Mouse (Mus musculus) limb, embryonic 11.5 days (tissue): ENCODE measurements around the gene Snx1. TPM values are rescaled to one million over a fixed set of nuclear protein-coding genes. Genes with fewer than 3 reads are reported as not detected.

Experiments used
- ATAC-seq: fragments of 200-750 bp; cut with Nextera tagmentation; 2 replicates; pipeline ENCODE4 v1.8.0; 2017; ENCODE audit warnings: low read depth; ENCODE audit not compliant: insufficient number of reproducible peaks, low FRiP score, low TSS enrichment
- DNase-seq: peaks from one replicate; pipeline ENCODE4 v3.0.0-alpha.2; 2015; ENCODE audit warnings: low spot score
- H3K27ac ChIP-seq: fragments of 300-500 bp; sonication (generic); replicated peaks from 2 replicates; pipeline ENCODE4 v1.5.1; 2014; ENCODE audit warnings: low read depth, mild to moderate bottlenecking, low read length
- H3K27me3 ChIP-seq: fragments of 300-500 bp; sonication (generic); 2 replicates; pipeline ENCODE4 v1.6.1; 2014; ENCODE audit warnings: mild to moderate bottlenecking, low read length, mixed read lengths; ENCODE audit not compliant: control insufficient read depth, insufficient read depth
- H3K36me3 ChIP-seq: fragments of 300-500 bp; sonication (generic); 2 replicates; pipeline ENCODE4 v1.6.1; 2014; ENCODE audit warnings: mild to moderate bottlenecking, low read length, moderate library complexity, mixed read lengths; ENCODE audit not compliant: control insufficient read depth, insufficient read depth
- H3K4me1 ChIP-seq: fragments of 300-500 bp; sonication (generic); 2 replicates; pipeline ENCODE4 v1.6.1; 2014; ENCODE audit warnings: low read length, mixed read lengths; ENCODE audit not compliant: control insufficient read depth, insufficient read depth
- H3K4me2 ChIP-seq: fragments of 300-500 bp; sonication (generic); 2 replicates; pipeline ENCODE4 v1.6.1; 2014; ENCODE audit warnings: low read depth, mild to moderate bottlenecking, moderate library complexity; ENCODE audit not compliant: severe bottlenecking
- H3K4me3 ChIP-seq: fragments of 300-500 bp; sonication (generic); 2 replicates; pipeline ENCODE4 v1.5.1; 2014; ENCODE audit warnings: low read depth, low read length
- H3K9ac ChIP-seq: fragments of 300-500 bp; sonication (generic); 2 replicates; pipeline ENCODE4 v1.6.1; 2014; ENCODE audit warnings: mild to moderate bottlenecking, low read length
- H3K9me3 ChIP-seq: fragments of 300-500 bp; sonication (generic); 2 replicates; pipeline ENCODE4 v1.6.1; 2016; ENCODE audit warnings: low read length; ENCODE audit not compliant: control insufficient read depth
- WGBS: fragments of 180-500 bp; shearing (Covaris S2); extraction: QIAGEN DNeasy Blood & Tissue Kit; methylation state at CpG from one replicate; pipeline ENCODE4 v1.1.7; 2014; 5-methylcytosine and 5-hydroxymethylcytosine counted together
- polyA plus RNA-seq: library from polyadenylated mRNA; unstranded; fragments of >200 nt; fragmentation: Nextera tagmentation; extraction: Ambion mirVana; gene quantifications from 2 replicates; pipeline ENCODE4 v1.2.1, GENCODE M21; 2014

Snx1 gene
- polyA plus RNA-seq, 1 experiment from 2014 or later = 123 TPM

GRCm38 (mm10) chr9:66078493-66078892 lies 47.9 kb downstream of the Snx1 start:
- H3K36me3 ChIP-seq = no peaks in the 10 kb centered on the region
- no peaks in the 10 kb centered on the region for H3K9me3 ChIP-seq
- no peaks in the 10 kb centered on the region for H3K27me3 ChIP-seq
- no peak for ATAC-seq
- DNase-seq = peak; percentile 62
- peak overlapping the region; percentile 25; the same call in 1 of the 2 replicates for H3K27ac ChIP-seq
- no peak overlapping the region for H3K4me3 ChIP-seq
- peak overlapping the region; percentile 24; the same call in 1 of the 2 replicates for H3K4me2 ChIP-seq
- H3K4me1 ChIP-seq = no peaks in the 10 kb centered on the region; the same call in 1 of the 2 replicates
- peak overlapping the region; percentile 35; the same call in 1 of the 2 replicates for H3K9ac ChIP-seq
- WGBS = 7% methylated on average over 14 of the region's 14 CpGs

- peak overlapping the region; percentile 24; the same call in 1 of the 2 replicates for H3K4me2 ChIP-seq
- H3K9me3 ChIP-seq = no peaks in the 10 kb centered on the region
- ATAC-seq (no peak), DNase-seq (no peak)
- peak overlapping the region; percentile 25; the same call in 1 of the 2 replicates for H3K27ac ChIP-seq
- H3K36me3 ChIP-seq = no peaks in the 10 kb centered on the region
- 65% methylated on average over 3 of the region's 3 CpGs for WGBS
- H3K4me1 ChIP-seq = no peaks in the 10 kb centered on the region; the same call in 1 of the 2 replicates
- no peak overlapping the region for H3K4me3 ChIP-seq
- no peaks in the 10 kb centered on the region for H3K27me3 ChIP-seq
- H3K9ac ChIP-seq = no peak overlapping the region; the same call in 1 of the 2 replicates
Measured at GRCm38 (mm10) chr9:66078072-66078471, 48.3 kb downstream of the Snx1 start.

- no peak overlapping the region for H3K27ac ChIP-seq
- H3K4me1 ChIP-seq = peaks cover 6% of the 10 kb centered on the region
- no peaks in the 10 kb centered on the region for H3K36me3 ChIP-seq
- H3K9ac ChIP-seq = no peak overlapping the region
- DNase-seq (no peak), ATAC-seq (no peak)
- no peaks in the 10 kb centered on the region for H3K9me3 ChIP-seq
- H3K4me2 ChIP-seq = no peak overlapping the region
- no peak overlapping the region for H3K4me3 ChIP-seq
- H3K27me3 ChIP-seq = peaks cover 13% of the 10 kb centered on the region
- WGBS = 83% methylated on average over 7 of the region's 7 CpGs
Measured at GRCm38 (mm10) chr9:66072754-66073153, 53.6 kb downstream of the Snx1 start.

- H3K4me2 ChIP-seq = no peak overlapping the region
- WGBS = 86% methylated on average over 5 of the region's 5 CpGs
- no peak overlapping the region for H3K9ac ChIP-seq
- H3K36me3 ChIP-seq = peaks cover 17% of the 10 kb centered on the region
- no peak overlapping the region for H3K27ac ChIP-seq
- no peak for DNase-seq
- H3K4me3 ChIP-seq = no peak overlapping the region
- H3K27me3 ChIP-seq = peaks cover 16% of the 10 kb centered on the region
- no peaks in the 10 kb centered on the region for H3K9me3 ChIP-seq
- H3K4me1 ChIP-seq = peaks cover 6% of the 10 kb centered on the region
- ATAC-seq = no peak
Measured at GRCm38 (mm10) chr9:66070151-66070550, 56.2 kb downstream of the Snx1 start.

GRCm38 (mm10) chr9:66069583-66069982 lies 56.8 kb downstream of the Snx1 start, which contains the start of gene Snx22:
Gene Snx22 (minus strand): TSS chr9:66069719.
- H3K4me3 ChIP-seq = peak within 1 kb of the TSS; percentile 50
- DNase-seq = peak; percentile 85
- H3K9ac ChIP-seq = peak within 1 kb of the TSS; percentile 60
- H3K4me1 ChIP-seq = peaks cover 6% of the 10 kb centered on the region
- H3K9me3 ChIP-seq = no peaks in the 10 kb centered on the region
- under 1% methylated on average over 22 of the region's 22 CpGs for WGBS
- peak within 1 kb of the TSS; percentile 91 for H3K4me2 ChIP-seq
- peaks cover 16% of the 10 kb centered on the region for H3K27me3 ChIP-seq
- no peak within 1 kb of the TSS for H3K27ac ChIP-seq
- H3K36me3 ChIP-seq = peaks cover 18% of the 10 kb centered on the region
- ATAC-seq = peak; percentile 78; the same call in 1 of the 2 replicates

GRCm38 (mm10) chr9:66068971-66069391 lies 57.4 kb downstream of the Snx1 start:
- WGBS = under 1% methylated on average over 30 of the region's 30 CpGs
- ATAC-seq = no peak
- H3K4me2 ChIP-seq = peak overlapping the region; percentile 91

GRCm38 (mm10) chr9:66068056-66068455 lies 58.3 kb downstream of the Snx1 start:
- DNase-seq (no peak), ATAC-seq (no peak)
- WGBS = 61% methylated on average over 4 of the region's 4 CpGs
- Histone ChIP-seq H3K4me2 (no peak overlapping the region), H3K9me3 (no peaks in the 10 kb centered on the region), H3K4me1 (peaks cover 6% of the 10 kb centered on the region), H3K9ac (no peak overlapping the region), H3K27ac (no peak overlapping the region), H3K4me3 (no peak overlapping the region), H3K27me3 (peaks cover 16% of the 10 kb centered on the region), H3K36me3 (peaks cover 33% of the 10 kb centered on the region)

More at GRCm38 (mm10) chr9:66068971-66069391, 57.4 kb downstream of the Snx1 start:
- H3K9me3 ChIP-seq = no peaks in the 10 kb centered on the region
- H3K9ac ChIP-seq = peak overlapping the region; percentile 60
- peak; percentile 55 for DNase-seq
- no peak overlapping the region for H3K27ac ChIP-seq
- peak overlapping the region; percentile 50 for H3K4me3 ChIP-seq
- H3K4me1 ChIP-seq = peaks cover 6% of the 10 kb centered on the region
- peaks cover 16% of the 10 kb centered on the region for H3K27me3 ChIP-seq
- H3K36me3 ChIP-seq = peaks cover 24% of the 10 kb centered on the region

DNA sequence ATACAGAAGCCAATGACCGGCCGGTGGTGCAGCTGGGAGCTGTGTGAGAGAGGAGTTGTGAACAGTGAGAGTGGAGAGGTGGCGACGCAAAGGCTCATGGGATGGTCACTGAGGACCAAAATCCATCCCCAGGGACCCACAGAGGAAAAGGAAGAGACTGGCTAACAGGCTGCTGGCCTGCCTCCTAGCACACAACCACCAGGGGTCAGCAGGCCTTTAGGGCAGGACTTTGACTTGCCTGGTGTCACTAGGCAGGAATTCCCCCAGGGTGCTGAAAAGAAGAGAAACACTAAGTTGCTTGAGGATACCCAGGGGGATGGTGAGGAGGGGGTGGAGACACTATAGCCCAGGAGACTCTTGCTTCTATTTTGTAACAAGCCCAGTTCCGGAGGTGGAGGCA lies 58.8 kb downstream of the Snx1 start:
- Histone ChIP-seq H3K27ac (no peak overlapping the region), H3K36me3 (peaks cover 35% of the 10 kb centered on the region), H3K4me1 (peaks cover 6% of the 10 kb centered on the region), H3K4me3 (no peak overlapping the region), H3K9ac (no peak overlapping the region), H3K27me3 (peaks cover 16% of the 10 kb centered on the region), H3K4me2 (no peak overlapping the region), H3K9me3 (no peaks in the 10 kb centered on the region)
- DNase-seq (peak; percentile 53), ATAC-seq (0 out of 2 replicates have a peak, but pooled peaks have one; percentile 19)
- whole genome bisulfite sequencing = 22% methylated on average over 5 of the region's 5 CpGs
